Mouse (Mus musculus): ENCODE results near the gene Dram1.

GRCm38 (mm10) chr10:88426158-88426816, 47.4 kb upstream of the Dram1 start:
- TF ChIP-seq MAFK (IDR thresholded peaks at IDR 0.05; ENCODE audit: insufficient replicate concordance, low read length) (no peak), EP300 (IDR thresholded peaks at IDR 0.05; ENCODE audit: low read length) (no peak), POLR2A (IDR thresholded peaks at IDR 0.05; ENCODE audit: low read depth, low read length) (no peak), JUND (conservative IDR thresholded peaks at IDR 0.05; ENCODE audit: low read depth, low read length) (no peak), MXI1 (IDR thresholded peaks at IDR 0.05; ENCODE audit: low read depth, low read length) (no peak), CTCF (conservative IDR thresholded peaks at IDR 0.05 in 1 of 2, IDR thresholded peaks at IDR 0.05 in 1 of 2; ENCODE audit: low read depth in 2 of 2, low read length in 2 of 2) (peak; percentile 60 to 92; a peak in 3 of 4 replicates), ZC3H11A (IDR thresholded peaks at IDR 0.05; ENCODE audit: low read depth, low read length) (peak; percentile 95), CHD2 (IDR thresholded peaks at IDR 0.05; ENCODE audit: low read length) (no peak), SIN3A (IDR thresholded peaks at IDR 0.05; ENCODE audit: low read length) (0 out of 2 replicates have a peak, but pooled peaks have one; percentile 22), ZNF384 (IDR thresholded peaks at IDR 0.05; ENCODE audit: low read depth, low read length) (no peak), TCF12 (IDR thresholded peaks at IDR 0.05; ENCODE audit: low read depth, low read length) (no peak), MAX (IDR thresholded peaks at IDR 0.05; ENCODE audit: low read length) (no peak)

All from CH12.LX (cell line).